Mouse (Mus musculus): ENCODE results near the gene 1700006A11Rik. TPM values are rescaled to one million over a fixed set of nuclear protein-coding genes. Genes with fewer than 3 reads are reported as not detected.
"Not testable (repeated sequence)": the region's sequence is repeated elsewhere in the genome, so short reads cannot be mapped to it uniquely, and the experiment has no call there.

The 1700006A11Rik gene
- total RNA-seq (2015; ENCODE audit: low replicate concordance) = not detected in 2 replicates
- not detected in 2 replicates for total RNA-seq (2017; ENCODE audit: low replicate concordance)

DNA sequence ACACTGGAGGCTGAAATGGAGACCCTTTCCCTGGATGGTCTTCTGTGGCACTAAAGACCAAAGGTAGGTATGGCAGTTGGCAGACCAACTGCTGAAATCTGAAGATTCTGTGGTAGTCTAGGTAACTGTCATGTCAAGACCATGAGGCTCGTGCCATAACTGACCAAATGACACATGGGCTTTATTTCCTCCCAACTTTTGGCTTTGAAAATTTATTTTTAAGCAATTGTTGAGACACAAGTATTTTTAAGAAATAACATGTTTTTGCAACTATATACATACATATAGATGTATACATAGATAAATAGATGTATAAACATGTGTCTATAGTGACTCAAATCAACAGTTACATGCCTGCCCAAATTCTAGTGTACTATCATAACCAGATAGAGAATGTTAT lies at the start of gene 1700006A11Rik:
Gene 1700006A11Rik (minus strand): TSS at position 101 of the 400 bp plus-strand sequence.
- ATAC-seq (replicated peaks; ENCODE audit: low FRiP score, poor library complexity, severe bottlenecking) = no peak

GRCm38 (mm10) chr3:124474291-124474690 lies 48.5 kb upstream of the 1700006A11Rik start:
- not testable (repeated sequence) for ATAC-seq (replicated peaks; ENCODE audit: low FRiP score, poor library complexity, severe bottlenecking)

GRCm38 (mm10) chr3:124466102-124466730 lies 40.4 kb upstream of the 1700006A11Rik start:
- no peak for ATAC-seq (replicated peaks; ENCODE audit: low FRiP score, poor library complexity, severe bottlenecking)

GRCm38 (mm10) chr3:124392201-124392600 lies 33.6 kb downstream of the 1700006A11Rik start:
- ATAC-seq (replicated peaks; ENCODE audit: low FRiP score, poor library complexity, severe bottlenecking) = no peak

GRCm38 (mm10) chr3:124390101-124390500 lies 35.7 kb downstream of the 1700006A11Rik start:
- no peak for ATAC-seq (replicated peaks; ENCODE audit: low FRiP score, poor library complexity, severe bottlenecking)

DNA sequence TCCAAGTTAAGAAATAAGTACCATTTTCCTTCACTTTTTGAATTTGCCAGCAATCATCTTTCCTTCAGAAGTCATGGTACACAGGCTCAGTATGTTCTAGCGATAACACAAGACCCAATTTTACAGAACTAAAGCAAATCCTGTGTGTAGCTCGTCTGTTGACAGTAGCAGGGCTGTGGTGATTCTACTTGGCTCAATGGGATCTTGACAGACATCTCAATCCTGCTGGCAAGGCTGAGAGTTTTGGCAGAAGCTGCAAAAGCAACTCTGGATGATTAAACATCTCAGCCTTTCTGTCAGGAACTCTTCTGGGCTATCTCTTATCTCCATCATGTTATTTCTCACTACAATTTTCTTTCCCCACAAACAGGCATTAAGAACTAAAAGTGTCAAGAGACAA lies 36.2 kb downstream of the 1700006A11Rik start:
- no peak for ATAC-seq (replicated peaks; ENCODE audit: low FRiP score, poor library complexity, severe bottlenecking)

DNA sequence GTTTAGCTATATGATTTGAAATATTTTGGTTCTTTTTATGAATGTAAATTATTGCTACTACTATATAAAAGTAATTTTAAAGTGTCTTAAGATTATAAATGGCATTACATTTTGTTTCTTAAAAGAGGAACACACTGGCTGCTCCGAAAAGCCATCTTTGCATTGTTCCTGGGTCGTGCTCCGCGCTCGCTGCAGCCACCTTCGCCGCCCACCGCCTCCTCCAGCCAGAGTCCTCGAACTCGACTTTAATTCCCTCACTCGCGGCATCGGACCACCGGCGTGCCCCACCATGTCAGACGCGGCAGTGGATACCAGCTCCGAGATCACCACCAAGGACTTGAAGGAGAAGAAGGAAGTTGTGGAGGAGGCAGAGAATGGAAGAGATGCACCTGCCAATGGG lies 40.5 kb downstream of the 1700006A11Rik start:
- ATAC-seq (replicated peaks; ENCODE audit: low FRiP score, poor library complexity, severe bottlenecking) = not testable (repeated sequence)

GRCm38 (mm10) chr3:124372031-124372430 lies 53.8 kb downstream of the 1700006A11Rik start:
- ATAC-seq (replicated peaks; ENCODE audit: low FRiP score, poor library complexity, severe bottlenecking) = no peak

GRCm38 (mm10) chr3:124357533-124357932 lies 68.3 kb downstream of the 1700006A11Rik start:
- no peak for ATAC-seq (replicated peaks; ENCODE audit: low FRiP score, poor library complexity, severe bottlenecking)

Other genes starting within 250 kb of the 1700006A11Rik start
- gene Tram1l1, start 105.2 kb downstream of the 1700006A11Rik start, total RNA-seq (2015; ENCODE audit: low replicate concordance) = not detected in 2 replicates
- not detected in 2 replicates for gene Tram1l1, start 105.2 kb downstream of the 1700006A11Rik start, total RNA-seq (2017; ENCODE audit: low replicate concordance)
- not detected in 2 replicates for gene 1700003H04Rik, start 155.1 kb upstream of the 1700006A11Rik start, total RNA-seq (2015; ENCODE audit: low replicate concordance)
- not detected in 2 replicates for gene 1700003H04Rik, start 155.1 kb upstream of the 1700006A11Rik start, total RNA-seq (2017; ENCODE audit: low replicate concordance)